Mouse (Mus musculus) thymus, adult 18-20 months (tissue): ENCODE results near the gene Cep72.
"Not testable (repeated sequence)": the region's sequence is repeated elsewhere in the genome, so short reads cannot be mapped to it uniquely, and the experiment has no call there.

Source experiments
- DNase-seq, 2 experiments: peaks; one replicate each; pipeline ENCODE4 v3.0.0; 2022; ENCODE audit warnings: mixed read lengths in 2 of 2

The Cep72 gene

GRCm38 (mm10) chr13:74061613-74062377 is at the start of gene Cep72:
Gene Cep72 (minus strand): TSS chr13:74062299.
- DNase-seq: peak; percentile 81 to 82

GRCm38 (mm10) chr13:74107410-74107809 is 45.3 kb upstream of the Cep72 start:
- DNase-seq: no peak

- no peak for DNase-seq
Observed at GRCm38 (mm10) chr13:74104417-74104816, 42.3 kb upstream of the Cep72 start.

- DNase-seq: no peak
Observed at GRCm38 (mm10) chr13:74102831-74103582, 40.9 kb upstream of the Cep72 start.

- no peak for DNase-seq
Observed at GRCm38 (mm10) chr13:74102108-74102830, 40.2 kb upstream of the Cep72 start.

- DNase-seq: no peak
Observed at GRCm38 (mm10) chr13:74098913-74099312, 36.8 kb upstream of the Cep72 start.

GRCm38 (mm10) chr13:74096715-74097363 is 34.7 kb upstream of the Cep72 start:
- DNase-seq: no peak

GRCm38 (mm10) chr13:74095936-74096335 is 33.8 kb upstream of the Cep72 start:
- DNase-seq: no peak

- DNase-seq: no peak
Observed at GRCm38 (mm10) chr13:74090265-74090664, 28.2 kb upstream of the Cep72 start.

GRCm38 (mm10) chr13:74073369-74073768 is 11.3 kb upstream of the Cep72 start:
- DNase-seq: no peak

- no peak for DNase-seq
Observed at GRCm38 (mm10) chr13:74071714-74072113, 9.6 kb upstream of the Cep72 start.

GRCm38 (mm10) chr13:74071244-74071643 is 9.1 kb upstream of the Cep72 start:
- DNase-seq: not testable (repeated sequence)

- DNase-seq: no peak
Observed at GRCm38 (mm10) chr13:74066576-74066975, 4.5 kb upstream of the Cep72 start.

- DNase-seq: no peak
Observed at GRCm38 (mm10) chr13:74063340-74064050, 1.4 kb upstream of the Cep72 start.

GRCm38 (mm10) chr13:74062378-74063128 is 454 bp upstream of the Cep72 start:
- DNase-seq: no peak

GRCm38 (mm10) chr13:74058081-74058480 is 4.0 kb downstream of the Cep72 start:
- DNase-seq: no peak

- no peak for DNase-seq
Observed at GRCm38 (mm10) chr13:74056194-74056593, 5.9 kb downstream of the Cep72 start.

GRCm38 (mm10) chr13:74039926-74040325 is 22.2 kb downstream of the Cep72 start:
- DNase-seq: no peak

GRCm38 (mm10) chr13:74035776-74036175 is 26.3 kb downstream of the Cep72 start:
- DNase-seq: no peak

- DNase-seq: no peak
Observed at GRCm38 (mm10) chr13:74034756-74035155, 27.3 kb downstream of the Cep72 start.

- DNase-seq: no peak
Observed at GRCm38 (mm10) chr13:74031133-74031532, 31.0 kb downstream of the Cep72 start.
